Mouse (Mus musculus): ENCODE results near the gene Ankrd63.

- TF ChIP-seq CTCF (IDR thresholded peaks at IDR 0.05; ENCODE audit: low read depth) = no peak
- TF ChIP-seq EP300 (IDR thresholded peaks at IDR 0.05; ENCODE audit: low read depth) = peak; percentile 99
These were observed 12.9 kb upstream of the Ankrd63 start for GRCm38 (mm10) chr2:118716677-118717076.
